Mouse (Mus musculus) hindbrain, embryonic 12.5 days (tissue): ENCODE results near the gene Cmtr1. TPM values are rescaled to one million over a fixed set of nuclear protein-coding genes. Genes with fewer than 3 reads are reported as not detected.

Source experiments
- ATAC-seq: fragments of 200-750 bp; cut with Nextera tagmentation; 2 replicates; pipeline ENCODE4 v1.8.0; 2017; ENCODE audit warnings: moderate TSS enrichment; ENCODE audit not compliant: low FRiP score
- H3K27ac ChIP-seq: fragments of 300-500 bp; sonication (generic); 2 replicates; pipeline ENCODE4 v1.5.1; 2016; ENCODE audit warnings: mild to moderate bottlenecking
- H3K27me3 ChIP-seq: fragments of 300-500 bp; sonication (generic); 2 replicates; pipeline ENCODE4 v1.6.1; 2016; ENCODE audit warnings: mild to moderate bottlenecking
- H3K36me3 ChIP-seq: fragments of 300-500 bp; sonication (generic); 2 replicates; pipeline ENCODE4 v1.6.1; 2016; ENCODE audit warnings: mild to moderate bottlenecking
- H3K4me1 ChIP-seq: fragments of 300-500 bp; sonication (generic); 2 replicates; pipeline ENCODE4 v1.6.1; 2016
- H3K4me2 ChIP-seq: fragments of 300-500 bp; sonication (generic); replicated peaks from 2 replicates; pipeline ENCODE4 v1.6.1; 2016; ENCODE audit warnings: mild to moderate bottlenecking
- H3K4me3 ChIP-seq: fragments of 300-500 bp; sonication (generic); 2 replicates; pipeline ENCODE4 v1.5.1; 2016; ENCODE audit warnings: mild to moderate bottlenecking
- H3K9ac ChIP-seq: fragments of 300-500 bp; sonication (generic); 2 replicates; pipeline ENCODE4 v1.6.1; 2016; ENCODE audit warnings: mild to moderate bottlenecking, moderate library complexity
- H3K9me3 ChIP-seq: fragments of 300-500 bp; sonication (generic); replicated peaks from 2 replicates; pipeline ENCODE4 v1.6.1; 2016; ENCODE audit warnings: mild to moderate bottlenecking
- WGBS: fragments of 180-500 bp; shearing (Covaris S2); methylation state at CpG from one replicate; pipeline ENCODE4 v1.1.7; 2016; 5-methylcytosine and 5-hydroxymethylcytosine counted together
- polyA plus RNA-seq: library from polyadenylated mRNA; unstranded; fragments of >200 nt; fragmentation: Nextera tagmentation; extraction: Ambion mirVana; gene quantifications from 2 replicates; pipeline ENCODE4 v1.2.1, GENCODE M21; 2016

Gene Cmtr1
- polyA plus RNA-seq, 1 experiment from 2014 or later, result 141 TPM

DNA sequence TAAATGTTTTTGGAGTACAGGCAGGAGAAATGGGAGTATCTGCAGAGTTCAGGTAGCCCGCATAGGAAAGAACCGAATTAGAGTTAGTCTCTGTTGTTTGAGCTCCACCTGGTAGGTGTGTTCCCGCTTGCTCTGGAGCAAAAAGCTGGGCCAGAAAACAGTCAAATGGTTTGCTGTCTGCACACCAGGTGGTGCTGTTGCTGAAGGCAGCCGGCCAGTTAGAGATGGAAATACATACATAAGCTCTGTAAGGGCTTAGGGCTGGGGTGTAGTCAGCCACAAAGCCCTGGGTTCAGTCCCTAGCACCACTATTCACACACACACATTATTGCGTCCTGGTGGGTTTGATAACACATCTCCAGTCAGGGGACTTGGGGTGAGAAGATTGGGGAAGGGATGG, 24.3 kb upstream of the Cmtr1 start:
- no peaks in the 10 kb centered on the region for H3K9me3 ChIP-seq
- no peaks in the 10 kb centered on the region for H3K27me3 ChIP-seq
- no peak overlapping the region for H3K4me2 ChIP-seq
- H3K27ac ChIP-seq, result no peak overlapping the region
- H3K36me3 ChIP-seq, result peaks cover 84% of the 10 kb centered on the region
- H3K9ac ChIP-seq, result no peak overlapping the region; the same call in 1 of the 2 replicates
- no peak for ATAC-seq
- H3K4me1 ChIP-seq, result no peaks in the 10 kb centered on the region
- 80% methylated on average over 5 of the region's 5 CpGs for WGBS
- no peak overlapping the region for H3K4me3 ChIP-seq

- H3K4me3 ChIP-seq, result no peak overlapping the region
- 91% methylated on average over 4 of the region's 4 CpGs for WGBS
- no peak for ATAC-seq
- H3K4me1 ChIP-seq, result no peaks in the 10 kb centered on the region
- H3K4me2 ChIP-seq, result no peak overlapping the region
- H3K27ac ChIP-seq, result no peak overlapping the region
- H3K9ac ChIP-seq, result no peak overlapping the region
- H3K27me3 ChIP-seq, result no peaks in the 10 kb centered on the region
- H3K9me3 ChIP-seq, result no peaks in the 10 kb centered on the region
- H3K36me3 ChIP-seq, result peaks cover 86% of the 10 kb centered on the region
These were observed 23.0 kb upstream of the Cmtr1 start for GRCm38 (mm10) chr17:29637377-29637776.

DNA sequence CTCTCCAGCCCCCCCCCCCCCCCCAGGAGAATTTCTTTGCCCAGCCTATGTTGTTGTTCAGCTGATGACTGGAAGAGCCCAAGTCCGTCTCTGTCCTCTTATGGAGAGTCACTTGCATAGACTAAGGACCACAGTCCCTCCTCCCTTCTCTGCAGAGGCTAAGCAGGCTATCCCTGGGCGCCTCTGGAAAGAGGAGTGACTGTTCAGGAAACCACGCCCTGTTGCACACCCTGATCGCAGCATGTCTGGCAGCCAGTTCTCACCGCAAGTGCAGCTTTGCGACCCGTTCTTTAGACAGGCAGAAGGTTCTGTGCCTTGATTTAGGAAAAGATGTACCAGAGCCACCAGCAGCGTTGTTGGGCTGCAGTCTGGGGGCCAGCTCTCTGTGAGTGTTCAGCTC, 22.5 kb upstream of the Cmtr1 start:
- Histone ChIP-seq H3K4me2 (no peak overlapping the region), H3K27me3 (no peaks in the 10 kb centered on the region), H3K36me3 (peaks cover 88% of the 10 kb centered on the region), H3K9me3 (no peaks in the 10 kb centered on the region), H3K9ac (no peak overlapping the region), H3K4me1 (no peaks in the 10 kb centered on the region), H3K4me3 (no peak overlapping the region), H3K27ac (no peak overlapping the region)
- no peak for ATAC-seq
- 88% methylated on average over 8 of the region's 8 CpGs for WGBS

DNA sequence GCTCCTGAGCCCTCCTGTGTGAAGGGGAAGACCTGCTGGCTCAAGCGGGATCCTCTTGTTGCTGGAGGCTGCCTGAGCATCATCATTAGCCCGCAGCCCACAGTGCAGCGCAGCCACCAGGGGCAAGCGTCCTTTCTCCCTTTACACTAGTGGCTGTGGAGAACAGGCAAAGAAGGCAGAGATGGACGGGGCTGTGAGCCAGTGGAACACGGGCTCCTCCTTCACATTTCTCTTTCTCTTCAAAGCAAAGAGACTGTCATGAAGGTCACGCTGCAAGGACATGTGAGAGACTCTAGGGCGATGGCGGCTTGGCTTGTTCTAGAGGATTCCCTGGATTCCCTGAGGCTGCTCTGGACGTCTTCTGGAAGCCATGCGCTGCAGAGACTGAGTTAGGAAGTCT, 19.4 kb upstream of the Cmtr1 start:
- Histone ChIP-seq H3K36me3 (peaks cover 68% of the 10 kb centered on the region), H3K9me3 (no peaks in the 10 kb centered on the region), H3K27ac (no peak overlapping the region), H3K4me2 (no peak overlapping the region), H3K4me3 (no peak overlapping the region), H3K9ac (no peak overlapping the region), H3K4me1 (0 out of 2 replicates have a peak, but pooled peaks cover 4% of the 10 kb centered on the region), H3K27me3 (no peaks in the 10 kb centered on the region)
- no peak for ATAC-seq
- 93% methylated on average over 11 of the region's 11 CpGs for WGBS

DNA sequence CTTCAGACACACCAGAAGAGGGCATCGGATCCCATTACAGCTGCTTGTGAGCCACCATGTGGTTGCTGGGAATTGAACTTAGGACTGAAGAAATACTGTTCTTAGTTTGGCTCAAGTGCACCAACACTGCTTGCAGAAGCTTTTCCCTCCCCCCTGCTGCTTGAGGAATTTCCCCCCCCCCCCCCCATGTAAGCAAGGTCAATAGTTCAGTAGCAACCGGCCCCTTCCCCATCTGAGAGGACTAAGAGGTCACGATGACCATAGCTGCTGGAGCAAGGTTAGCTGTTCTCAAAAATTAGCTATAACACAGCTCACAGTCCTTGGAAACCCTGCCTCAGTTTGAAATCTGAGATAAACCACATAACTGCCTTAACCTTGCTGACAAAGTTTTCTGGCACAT, 18.2 kb upstream of the Cmtr1 start:
- H3K9me3 ChIP-seq, result no peaks in the 10 kb centered on the region; the same call in 1 of the 2 replicates
- H3K9ac ChIP-seq, result no peak overlapping the region
- H3K4me1 ChIP-seq, result 0 out of 2 replicates have a peak, but pooled peaks cover 4% of the 10 kb centered on the region
- H3K27ac ChIP-seq, result no peak overlapping the region
- no peak for ATAC-seq
- no peak overlapping the region for H3K4me3 ChIP-seq
- H3K4me2 ChIP-seq, result no peak overlapping the region
- WGBS, result 46% methylated on average over 3 of the region's 3 CpGs
- H3K36me3 ChIP-seq, result peaks cover 61% of the 10 kb centered on the region
- no peaks in the 10 kb centered on the region for H3K27me3 ChIP-seq

GRCm38 (mm10) chr17:29658249-29658648, 2.1 kb upstream of the Cmtr1 start:
- no peak for ATAC-seq
- no peak overlapping the region for H3K9ac ChIP-seq

GRCm38 (mm10) chr17:29660762-29661391, 482 bp downstream of the Cmtr1 start:
- Histone ChIP-seq H3K4me3 (peak overlapping the region; percentile 96), H3K4me2 (peak overlapping the region; percentile 87), H3K27ac (peak overlapping the region; percentile 94), H3K9me3 (no peaks in the 10 kb centered on the region), H3K9ac (peak overlapping the region; percentile 93), H3K4me1 (peaks cover 7% of the 10 kb centered on the region), H3K36me3 (peaks cover 14% of the 10 kb centered on the region), H3K27me3 (no peaks in the 10 kb centered on the region)
- peak; percentile 77; the same call in 1 of the 2 replicates for ATAC-seq
- WGBS, result under 1% methylated on average over 41 of the region's 41 CpGs

More at GRCm38 (mm10) chr17:29658249-29658648, 2.1 kb upstream of the Cmtr1 start:
- Histone ChIP-seq H3K4me2 (no peak overlapping the region), H3K27ac (no peak overlapping the region), H3K36me3 (0 out of 2 replicates have a peak, but pooled peaks cover under 1% of the 10 kb centered on the region), H3K4me3 (no peak overlapping the region), H3K27me3 (no peaks in the 10 kb centered on the region), H3K4me1 (peaks cover 7% of the 10 kb centered on the region), H3K9me3 (0 out of 2 replicates have a peak, but pooled peaks cover 3% of the 10 kb centered on the region)
- WGBS, result 78% methylated on average over 2 of the region's 2 CpGs

- no peak for ATAC-seq
- 94% methylated on average over 6 of the region's 6 CpGs for WGBS
- H3K9me3 ChIP-seq, result no peaks in the 10 kb centered on the region
- no peak overlapping the region for H3K27ac ChIP-seq
- H3K4me3 ChIP-seq, result no peak overlapping the region
- H3K27me3 ChIP-seq, result no peaks in the 10 kb centered on the region
- H3K4me1 ChIP-seq, result peaks cover 7% of the 10 kb centered on the region
- no peak overlapping the region for H3K9ac ChIP-seq
- H3K4me2 ChIP-seq, result no peak overlapping the region
- peaks cover 17% of the 10 kb centered on the region for H3K36me3 ChIP-seq
These were observed 1.8 kb downstream of the Cmtr1 start for GRCm38 (mm10) chr17:29662145-29662544.

DNA sequence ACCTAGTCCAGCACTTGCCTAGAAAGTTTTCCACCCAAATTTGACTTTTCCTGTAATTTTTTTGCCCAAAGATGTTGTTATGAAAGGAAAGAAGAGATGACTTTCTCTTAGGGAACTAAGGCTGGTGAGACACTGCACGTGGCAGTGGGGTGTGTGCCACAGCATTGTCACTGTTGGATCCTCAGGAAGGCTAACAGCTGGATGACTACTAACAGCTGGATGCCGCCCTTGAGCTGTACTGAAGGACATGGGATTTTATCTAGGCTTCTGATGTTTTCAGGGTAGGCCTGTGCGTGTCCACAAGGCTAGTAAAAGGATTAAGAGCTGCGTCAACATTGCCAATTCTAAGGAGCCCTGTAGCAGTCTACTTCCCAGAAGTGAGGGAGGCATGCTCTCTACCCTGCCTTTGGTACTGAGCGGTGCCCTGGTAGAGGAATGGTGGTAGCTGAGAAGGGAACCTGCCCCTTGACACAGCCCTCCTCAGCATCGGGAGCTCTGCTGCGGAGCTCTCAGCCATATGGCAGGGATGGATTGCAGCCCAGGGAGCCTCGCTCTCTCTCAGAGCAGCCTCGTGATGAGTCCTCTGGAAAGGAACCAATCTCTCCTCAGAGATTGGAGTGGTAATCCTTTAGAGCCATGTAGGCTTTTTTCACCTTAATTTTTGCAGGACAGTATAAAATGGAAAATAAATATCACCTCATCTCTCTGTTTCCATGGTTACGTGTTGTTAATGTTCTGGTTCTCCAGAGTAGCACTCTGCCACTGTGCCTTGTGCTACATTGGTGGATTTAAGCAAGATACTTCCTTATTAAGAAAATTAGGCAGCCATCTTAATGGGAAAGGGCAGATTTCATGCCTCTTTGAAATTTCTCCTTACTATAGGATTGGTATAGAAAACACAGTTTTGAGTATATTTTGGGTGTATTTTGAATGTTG, 7.9 kb downstream of the Cmtr1 start:
- Histone ChIP-seq H3K9ac (no peak overlapping the region), H3K36me3 (peaks cover 28% of the 10 kb centered on the region), H3K4me1 (0 out of 2 replicates have a peak, but pooled peaks cover 4% of the 10 kb centered on the region), H3K4me2 (no peak overlapping the region), H3K27me3 (no peaks in the 10 kb centered on the region), H3K9me3 (no peaks in the 10 kb centered on the region), H3K4me3 (no peak overlapping the region), H3K27ac (no peak overlapping the region)
- WGBS, result 76% methylated on average over 10 of the region's 10 CpGs
- ATAC-seq, result no peak

GRCm38 (mm10) chr17:29669030-29669429, 8.6 kb downstream of the Cmtr1 start:
- H3K4me3 ChIP-seq, result no peak overlapping the region
- H3K9me3 ChIP-seq, result no peaks in the 10 kb centered on the region
- no peak overlapping the region for H3K9ac ChIP-seq
- H3K36me3 ChIP-seq, result peaks cover 32% of the 10 kb centered on the region
- no peak overlapping the region for H3K27ac ChIP-seq
- no peak for ATAC-seq
- H3K4me2 ChIP-seq, result no peak overlapping the region
- H3K4me1 ChIP-seq, result 0 out of 2 replicates have a peak, but pooled peaks cover 4% of the 10 kb centered on the region
- H3K27me3 ChIP-seq, result no peaks in the 10 kb centered on the region
- 96% methylated on average over 4 of the region's 4 CpGs for WGBS

- Histone ChIP-seq H3K9ac (no peak overlapping the region), H3K4me2 (no peak overlapping the region), H3K4me1 (0 out of 2 replicates have a peak, but pooled peaks cover 4% of the 10 kb centered on the region), H3K27me3 (no peaks in the 10 kb centered on the region), H3K4me3 (no peak overlapping the region), H3K9me3 (no peaks in the 10 kb centered on the region), H3K36me3 (peaks cover 31% of the 10 kb centered on the region), H3K27ac (no peak overlapping the region)
- no peak for ATAC-seq
These were observed 9.5 kb downstream of the Cmtr1 start for GRCm38 (mm10) chr17:29669936-29670335.

- Histone ChIP-seq H3K9me3 (no peaks in the 10 kb centered on the region), H3K4me2 (no peak overlapping the region), H3K4me3 (no peak overlapping the region), H3K27me3 (no peaks in the 10 kb centered on the region), H3K4me1 (0 out of 2 replicates have a peak, but pooled peaks cover 4% of the 10 kb centered on the region), H3K27ac (no peak overlapping the region), H3K36me3 (peaks cover 38% of the 10 kb centered on the region), H3K9ac (no peak overlapping the region)
- no peak for ATAC-seq
- WGBS, result 94% methylated on average over 2 of the region's 2 CpGs
These were observed 10.6 kb downstream of the Cmtr1 start for GRCm38 (mm10) chr17:29671021-29671420.
